Mouse (Mus musculus) heart, postnatal 36 days (tissue): ENCODE results near the gene Csk. TPM values are rescaled to one million over a fixed set of nuclear protein-coding genes. Genes with fewer than 3 reads are reported as not detected.
A peak's percentile ranks its signal among the peaks of the same experiment; 100 is the strongest.

Experiments
- DNase-seq, 2 experiments: peaks; one replicate each; pipeline ENCODE4 v3.0.0; 2021 to 2022
- intact Hi-C: fragments of 180-260 bp; cut with DNase I; formaldehyde crosslinking; loops from one replicate; pipeline ENCODE4 v1.15.1; 2025
- total RNA-seq, 2 experiments: library from RNA; stranded (reverse); gene quantifications; 2 replicates each; pipeline ENCODE4 v1.2.3; 2021

Gene Csk
- total RNA-seq, 2 experiments from 2014 or later: 26.2 to 28.5 TPM

GRCm38 (mm10) chr9:57641022-57641421 lies 12.4 kb downstream of the Csk start:
- peak in 1 of 2 experiments; percentile 11 for DNase-seq
- intact Hi-C loops: loop anchor here (5.0 kb wide), 2 partner anchors 99 to 119 kb away; partner anchors contain the start of gene Cox5a

DNA sequence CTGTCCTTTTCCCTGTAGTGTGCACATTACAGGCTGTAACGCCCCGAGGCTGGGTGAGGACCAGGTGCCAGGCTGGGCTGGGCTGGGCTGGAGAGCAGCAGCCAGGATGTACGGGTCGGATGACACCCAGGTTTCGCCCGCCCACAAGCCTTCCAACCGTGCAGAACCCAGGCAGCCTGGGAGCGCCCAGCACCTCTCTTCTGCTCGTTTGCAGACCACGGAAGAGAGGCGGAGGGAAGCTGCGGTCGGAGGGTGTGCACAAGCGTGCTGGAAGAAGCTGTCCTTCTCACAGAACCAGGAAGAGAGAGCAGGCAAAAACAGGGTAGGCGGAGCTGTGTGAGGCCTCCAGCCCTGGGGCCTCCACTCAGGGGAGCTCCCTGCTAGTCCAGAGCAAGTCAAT lies 13.0 kb downstream of the Csk start:
- intact Hi-C loops: loop anchor here (5.0 kb wide), 2 partner anchors 98 to 118 kb away; partner anchors contain the start of gene Cox5a
- DNase-seq: peak; percentile 63 to 64

DNA sequence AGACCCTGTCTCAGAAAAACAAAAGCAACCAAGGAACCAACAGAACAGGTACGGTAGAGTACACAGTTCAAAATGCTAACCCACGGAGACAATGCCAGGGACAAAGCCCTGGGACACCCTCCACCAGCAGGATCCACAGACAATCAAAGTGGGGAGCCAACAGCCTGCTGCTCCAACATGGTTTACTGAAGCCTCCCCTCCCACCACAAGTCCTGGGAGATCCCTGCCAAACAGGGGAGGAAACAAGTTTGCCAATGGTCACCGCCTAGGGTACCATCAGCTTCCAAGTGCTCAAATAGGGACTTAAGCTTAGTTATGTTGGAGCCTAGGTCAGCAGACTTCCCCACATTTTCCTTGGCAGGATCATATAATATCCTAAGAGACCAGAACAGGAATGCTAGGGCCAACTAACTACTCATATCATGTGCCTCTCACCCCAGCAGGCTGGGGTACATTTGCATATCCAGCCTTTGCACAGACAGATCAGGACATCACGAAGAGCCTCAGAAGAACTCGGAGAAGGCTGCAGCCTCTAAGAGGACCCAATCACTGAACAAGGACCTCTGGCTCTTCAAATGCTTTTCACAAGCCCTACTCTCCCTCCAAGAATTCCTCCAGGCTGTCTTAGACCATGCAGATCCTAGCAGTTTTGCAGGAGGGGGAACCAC lies 13.6 kb downstream of the Csk start:
- DNase-seq: no peak
- intact Hi-C loops: loop anchor here (5.0 kb wide), 2 partner anchors 97 to 117 kb away; partner anchors contain the start of gene Cox5a

DNA sequence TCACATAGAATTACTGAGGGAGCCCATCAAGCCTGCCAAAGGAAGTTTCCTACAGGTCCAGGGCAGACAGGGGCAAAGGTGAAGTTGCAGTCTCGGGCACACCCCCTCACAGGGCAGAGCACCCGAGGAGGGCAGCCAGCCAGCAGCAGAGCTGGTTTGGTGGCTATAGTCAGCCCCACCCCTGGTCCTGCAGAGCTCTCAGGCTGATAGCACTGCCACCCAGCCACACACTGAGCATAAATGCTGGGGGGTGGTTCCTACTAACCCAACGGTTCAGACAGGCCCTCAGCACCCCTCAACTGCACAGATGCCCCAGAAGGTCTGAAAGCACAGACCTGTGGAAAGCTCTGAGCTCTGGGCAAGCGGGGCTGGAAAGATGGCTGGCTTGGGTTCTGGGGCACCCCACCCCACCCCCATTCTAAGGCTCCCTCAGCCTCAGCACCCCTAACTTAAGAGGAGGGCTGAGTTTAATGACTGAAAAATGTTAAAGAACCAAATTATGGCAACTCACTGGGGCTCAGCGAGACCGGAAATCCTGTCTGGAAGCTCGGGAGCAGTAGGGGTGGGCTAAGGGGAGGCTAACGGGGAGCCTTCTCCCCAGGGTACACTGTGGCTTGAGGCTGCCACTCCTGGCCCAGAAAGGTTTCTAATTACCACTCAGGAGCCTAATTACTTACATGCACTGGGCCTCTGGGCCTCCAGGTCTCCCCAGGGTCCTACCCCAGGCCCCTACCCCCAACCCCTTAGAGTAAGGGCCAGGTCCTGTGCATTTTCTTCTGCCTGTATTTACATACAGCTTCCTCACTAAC lies 14.6 kb downstream of the Csk start:
- intact Hi-C loops: no loop called here
- DNase-seq: peak; percentile 39 to 48

DNA sequence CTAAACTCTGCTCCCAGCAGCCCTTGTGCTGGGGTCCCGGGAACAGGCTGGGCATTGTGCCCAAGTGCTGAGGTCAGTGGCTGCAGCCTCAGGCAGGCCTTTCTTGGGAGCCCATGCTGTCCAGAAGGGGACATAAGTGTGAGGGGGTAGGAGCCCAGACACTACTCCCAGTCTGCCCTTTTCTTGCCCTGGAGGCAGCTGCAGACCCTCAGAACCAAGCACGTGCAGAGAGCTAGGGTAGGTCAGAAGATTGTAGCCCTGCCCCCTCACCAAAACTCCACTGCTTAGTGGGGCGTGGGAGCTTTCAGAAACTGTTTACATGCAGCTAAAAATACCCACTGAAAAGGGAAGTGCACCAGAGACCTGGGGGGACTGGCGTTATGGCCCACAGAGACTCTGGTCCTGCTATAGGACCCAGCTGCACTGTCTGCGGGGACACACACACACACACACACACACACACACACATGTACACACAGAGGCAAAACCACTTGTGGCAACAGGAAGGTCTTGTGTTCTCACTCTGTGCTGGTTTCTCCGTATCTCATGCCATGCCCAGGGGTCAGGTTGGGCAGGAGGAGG lies 15.6 kb downstream of the Csk start:
- intact Hi-C loops: no loop called here
- peak; percentile 68 to 72 for DNase-seq

DNA sequence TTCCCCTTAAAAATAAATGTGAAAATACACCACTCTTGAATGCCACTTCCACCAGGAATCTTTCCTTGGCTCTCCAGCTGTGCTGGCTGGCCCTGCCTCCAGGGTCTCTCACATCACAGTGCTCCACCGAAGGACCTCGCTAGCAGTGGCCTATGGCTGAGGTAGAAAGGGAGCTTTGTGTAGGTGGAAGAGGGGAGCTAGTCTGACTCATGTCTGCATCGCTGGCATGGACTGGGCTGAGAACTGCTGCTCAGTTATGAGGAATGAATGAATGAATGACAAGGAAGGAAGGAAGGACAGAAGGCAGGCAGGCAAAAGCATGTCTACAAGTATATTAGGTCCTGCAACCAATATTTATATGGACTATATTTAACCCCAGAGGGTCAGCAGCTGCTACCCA lies 16.2 kb downstream of the Csk start:
- intact Hi-C loops: no loop called here
- DNase-seq: no peak

GRCm38 (mm10) chr9:57633481-57634024 lies 19.9 kb downstream of the Csk start:
- DNase-seq: no peak
- intact Hi-C loops: no loop called here

DNA sequence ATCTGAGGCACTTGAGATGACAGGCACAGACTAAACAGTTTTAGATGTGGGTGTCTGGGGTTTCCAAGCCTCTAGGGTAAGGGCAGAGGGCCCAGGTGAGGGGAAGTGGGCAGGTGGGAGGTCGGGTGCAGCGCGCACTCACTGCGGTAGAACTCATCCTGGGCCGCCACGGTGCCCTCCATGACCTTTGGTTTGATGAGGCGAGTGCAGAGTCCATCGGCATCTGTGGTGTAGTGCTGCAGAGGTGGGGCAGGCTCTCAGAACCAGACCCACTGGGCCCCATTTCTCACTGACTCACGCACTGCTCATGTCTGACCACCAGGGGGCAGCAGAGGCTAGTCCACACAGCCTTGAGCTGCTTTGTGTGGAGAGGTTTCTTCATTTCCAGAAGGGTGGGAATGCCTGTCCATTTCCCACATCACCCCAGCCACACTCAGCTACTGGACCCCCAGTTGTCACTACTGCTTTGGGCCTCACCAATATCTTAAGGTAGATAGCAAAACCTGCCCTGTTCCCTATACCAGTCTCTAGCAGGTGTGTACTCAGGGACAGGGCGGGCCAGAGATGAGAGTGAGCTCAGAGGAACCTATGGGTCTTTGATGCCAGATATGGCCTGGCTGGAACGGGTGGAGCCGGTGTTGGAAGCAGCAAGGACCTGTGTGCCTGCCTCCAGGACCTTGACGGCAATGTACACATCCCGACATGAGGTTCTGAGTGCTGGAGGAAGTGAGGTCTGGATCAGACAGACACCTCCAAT lies 24.1 kb downstream of the Csk start:
- DNase-seq: peak; percentile 85 to 89
- intact Hi-C loops: loop anchor here (1.0 kb wide), 1 partner anchor 26 kb away; no protein-coding TSS in a partner anchor

- DNase-seq: no peak
- intact Hi-C loops: loop anchor here (1.0 kb wide), 1 partner anchor 27 kb away; no protein-coding TSS in a partner anchor
These were observed 24.7 kb downstream of the Csk start for GRCm38 (mm10) chr9:57628717-57629116.

GRCm38 (mm10) chr9:57627892-57628291 lies 25.5 kb downstream of the Csk start:
- DNase-seq: peak in 1 of 2 experiments; percentile 1
- intact Hi-C loops: no loop called here

DNA sequence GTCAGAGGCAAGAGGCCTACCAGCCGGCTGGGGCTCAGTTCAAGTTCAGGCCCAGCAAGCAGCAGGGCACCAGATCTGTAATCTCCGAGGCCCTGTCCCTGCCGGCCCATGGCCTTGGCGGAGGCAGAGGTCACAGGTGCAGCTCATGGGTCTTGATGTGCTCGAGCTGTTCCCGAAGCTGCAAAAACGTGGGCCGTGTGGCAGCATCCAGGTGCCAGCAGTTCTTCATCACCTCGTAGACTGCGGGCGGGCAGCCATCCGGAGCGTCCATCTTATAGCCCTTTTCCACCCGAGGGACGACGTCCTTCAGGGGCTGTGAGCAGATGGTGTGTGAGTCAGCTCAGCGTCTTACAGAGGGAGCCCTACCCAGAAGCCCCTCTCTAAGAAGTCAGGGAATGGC lies 26.2 kb downstream of the Csk start:
- DNase-seq: no peak
- intact Hi-C loops: no loop called here

- intact Hi-C loops: no loop called here
- peak in 1 of 2 experiments; percentile 1 for DNase-seq
These were observed 27.5 kb downstream of the Csk start for GRCm38 (mm10) chr9:57625674-57626500.

GRCm38 (mm10) chr9:57624295-57624694 lies 29.1 kb downstream of the Csk start:
- peak in 1 of 2 experiments; percentile 1 for DNase-seq
- intact Hi-C loops: no loop called here

DNA sequence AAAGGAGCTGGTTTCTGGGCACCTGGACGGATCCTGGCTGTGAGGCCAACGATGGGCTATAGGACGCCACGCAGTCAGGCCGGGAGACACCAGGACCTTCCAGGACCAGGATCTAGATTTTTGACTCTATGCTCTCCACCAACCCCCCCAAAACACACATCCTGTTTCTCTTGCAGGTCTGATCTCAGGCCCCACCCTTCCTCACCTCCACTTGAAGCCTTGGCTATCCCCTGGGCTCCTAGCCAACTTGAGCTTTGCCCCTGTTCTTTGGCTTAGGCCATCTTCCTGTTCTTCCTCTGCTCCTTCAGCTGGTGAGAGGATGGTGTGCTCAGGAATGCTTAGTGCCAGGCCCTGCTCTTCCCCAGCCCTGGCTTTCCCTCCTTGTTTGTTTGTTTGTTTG lies 32.8 kb downstream of the Csk start, which contains the start of gene Lman1l:
Gene Lman1l, minus strand, starts transcription at position 101 of the 400 bp plus-strand sequence.
- no peak for DNase-seq
- intact Hi-C loops: no loop called here

DNA sequence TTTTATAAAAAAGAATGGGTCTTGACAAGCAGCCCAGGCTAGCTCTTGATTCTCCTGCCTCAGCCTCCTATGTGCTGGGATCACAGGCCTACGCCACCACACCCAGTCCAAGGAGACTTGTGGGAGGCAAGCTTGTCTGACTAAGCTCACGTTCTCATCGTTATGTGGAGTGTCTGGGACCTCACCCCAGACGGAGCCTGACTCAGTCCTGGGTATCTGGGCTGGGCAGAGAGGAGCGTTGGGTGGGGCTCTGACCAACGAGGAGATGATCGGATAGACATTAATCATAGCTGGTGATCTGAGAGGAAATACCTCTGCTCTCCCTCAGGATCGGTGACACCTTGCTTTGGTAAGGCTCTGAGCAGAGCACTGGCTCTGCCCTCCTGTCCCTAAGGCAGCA lies 34.6 kb downstream of the Csk start:
- intact Hi-C loops: no loop called here
- no peak for DNase-seq

DNA sequence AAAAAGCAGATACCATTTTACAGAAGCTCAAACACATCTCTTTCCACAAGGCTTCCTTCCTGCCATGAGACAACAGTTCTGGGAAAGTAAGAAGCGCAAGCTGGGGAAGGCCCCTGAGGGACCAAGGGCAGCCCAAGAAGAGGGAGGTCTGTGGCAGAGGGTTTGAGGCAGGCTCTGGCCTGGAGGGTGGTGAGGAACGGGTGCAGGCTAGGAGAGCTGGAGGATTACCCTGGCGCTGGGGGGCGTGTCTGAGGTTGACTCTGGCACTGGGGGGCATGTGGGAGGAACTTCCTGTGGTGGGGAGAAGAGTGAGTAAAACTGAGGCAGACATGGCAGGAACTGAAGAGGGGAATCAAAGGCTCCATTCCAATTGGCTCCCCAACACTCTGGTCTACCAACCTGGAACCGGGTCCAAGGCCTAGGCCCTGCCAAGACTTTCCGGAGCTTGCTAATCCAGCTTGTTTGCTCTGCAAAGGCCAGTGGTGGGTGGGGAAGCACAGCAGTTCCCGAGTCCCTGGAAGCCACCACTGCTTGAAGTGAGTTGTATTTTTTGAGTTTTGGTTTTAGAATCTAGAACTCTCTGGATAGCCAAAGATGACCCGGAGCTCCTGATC lies 35.8 kb downstream of the Csk start:
- no peak for DNase-seq
- intact Hi-C loops: no loop called here

DNA sequence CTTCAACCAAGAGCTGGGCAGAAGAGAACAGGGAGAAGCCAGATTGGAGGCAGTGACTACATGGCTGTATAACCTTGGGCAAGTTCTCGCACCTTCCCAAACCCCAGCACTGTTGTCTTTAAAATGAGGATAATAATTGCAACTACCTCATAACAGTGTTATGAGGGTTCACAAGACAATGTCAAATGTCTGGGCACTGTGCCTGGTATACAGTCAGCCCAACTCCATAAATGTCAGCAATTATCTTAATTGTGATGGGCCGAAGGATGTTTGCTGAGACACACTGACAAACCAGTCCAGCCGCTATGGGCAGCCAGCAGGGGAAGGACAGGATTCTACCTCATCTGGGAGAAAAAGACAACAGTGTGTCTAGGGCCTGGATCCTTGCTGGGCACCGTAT lies 38.6 kb downstream of the Csk start:
- DNase-seq: no peak
- intact Hi-C loops: no loop called here

GRCm38 (mm10) chr9:57613975-57614374 lies 39.5 kb downstream of the Csk start:
- intact Hi-C loops: no loop called here
- no peak for DNase-seq

- intact Hi-C loops: no loop called here
- no peak for DNase-seq
These were observed 40.8 kb downstream of the Csk start for GRCm38 (mm10) chr9:57612587-57612986.
